Comparison of ENCODE assay signal across 8 mouse cellular contexts in the genomic region with DNA sequence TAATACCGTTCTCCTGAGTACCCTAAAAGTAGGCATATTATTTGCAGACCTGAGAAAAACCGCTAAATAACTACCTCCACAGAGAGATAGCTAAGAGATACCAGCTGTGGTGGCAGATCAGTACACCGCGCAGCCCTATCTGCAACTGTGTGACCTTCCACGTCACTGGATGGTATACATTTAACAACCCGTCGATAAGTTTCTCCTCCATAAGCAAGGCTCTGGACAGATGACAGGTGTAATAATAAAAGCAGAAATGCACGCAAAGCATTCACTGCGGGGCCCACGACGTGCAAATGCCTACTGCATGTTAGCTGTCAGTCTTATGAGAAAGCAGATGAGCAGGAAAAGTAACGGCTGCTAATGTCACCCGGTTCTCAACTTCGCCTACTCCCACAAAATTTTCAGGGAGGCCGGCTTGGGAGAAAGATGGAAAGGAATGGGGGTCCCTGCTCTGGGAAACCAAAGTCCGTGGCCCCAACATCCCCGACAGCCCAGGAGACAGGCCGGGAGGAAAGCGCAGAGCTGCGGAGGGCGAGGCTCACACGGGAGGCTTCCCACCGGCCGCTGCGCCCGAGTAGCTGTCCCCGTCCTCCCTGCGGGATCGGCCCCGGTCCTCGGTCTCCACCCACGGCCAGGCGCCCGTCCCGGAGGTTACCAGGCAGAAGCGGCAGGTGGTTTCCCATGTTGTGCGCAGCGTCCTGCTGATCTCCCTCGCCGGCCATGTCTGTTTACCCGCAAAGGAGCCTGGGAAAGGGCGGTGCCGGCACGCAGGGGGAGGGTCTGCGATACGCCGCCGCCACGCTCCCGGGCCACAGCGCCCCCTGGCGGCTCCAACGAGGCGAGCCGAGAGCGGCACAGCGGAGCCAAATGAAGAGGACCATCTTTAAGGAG. TPM values are rescaled to one million over a fixed set of nuclear protein-coding genes. Genes with fewer than 3 reads are reported as not detected.
DNase-seq lines count a peak whose midpoint lies in the region; ATAC-seq and TF ChIP-seq lines count a peak whose summit lies in the region.

A gene (minus strand): TSS at position 745 of the 894 bp plus-strand sequence.

- H3K4me2 ChIP-seq in forebrain, embryonic 14.5 days (ENCODE audit: low read length): peak within 1 kb of the TSS; percentile 86
- peak within 1 kb of the TSS; percentile 83 for H3K4me2 ChIP-seq in neural tube, embryonic 15.5 days

- H3K27me3 ChIP-seq in ES-Bruce4 (ENCODE audit: control insufficient read depth, insufficient read depth, low read length, poor library complexity, severe bottlenecking): no peaks in the 10 kb centered on the region
- no peaks in the 10 kb centered on the region for H3K27me3 ChIP-seq in forebrain, embryonic 14.5 days (replicated peaks; ENCODE audit: control insufficient read depth, insufficient read depth, low read length)
- H3K27me3 ChIP-seq in neural tube, embryonic 15.5 days (replicated peaks): no peaks in the 10 kb centered on the region

- H3K9ac ChIP-seq in ES-Bruce4 (ENCODE audit: low read depth, poor library complexity, severe bottlenecking): peak within 1 kb of the TSS; percentile 49
- peak within 1 kb of the TSS; percentile 79 for H3K9ac ChIP-seq in forebrain, embryonic 14.5 days (ENCODE audit: low read length)
- H3K9ac ChIP-seq in neural tube, embryonic 15.5 days (replicated peaks): peak within 1 kb of the TSS; percentile 78

- TF ChIP-seq POLR2A in ES-Bruce4 (IDR thresholded peaks at IDR 0.05; ENCODE audit: insufficient read depth, low read length): no peak

- ATAC-seq in cerebellum, adult (ENCODE audit: insufficient number of reproducible peaks, low FRiP score, low TSS enrichment): peak; percentile 89
- ATAC-seq in forebrain, embryonic 14.5 days: peak; percentile 97
- peak; percentile 94 for ATAC-seq in neural tube, embryonic 15.5 days (ENCODE audit: low FRiP score)

- no peaks in the 10 kb centered on the region for H3K9me3 ChIP-seq in ES-Bruce4 (replicated peaks; ENCODE audit: control insufficient read depth, insufficient read depth, low read length, poor library complexity, severe bottlenecking)
- no peaks in the 10 kb centered on the region for H3K9me3 ChIP-seq in forebrain, embryonic 14.5 days (replicated peaks; ENCODE audit: control insufficient read depth, low read length)
- H3K9me3 ChIP-seq in neural tube, embryonic 15.5 days (replicated peaks): no peaks in the 10 kb centered on the region

- peak within 1 kb of the TSS; percentile 57 for H3K4me3 ChIP-seq in ES-Bruce4 (ENCODE audit: low read depth, low read length)
- H3K4me3 ChIP-seq in forebrain, embryonic 14.5 days (ENCODE audit: low read depth, low read length): peak within 1 kb of the TSS; percentile 75
- H3K4me3 ChIP-seq in neural tube, embryonic 15.5 days (replicated peaks): peak within 1 kb of the TSS; percentile 89

- TF ChIP-seq EP300 in ES-Bruce4 (IDR thresholded peaks at IDR 0.05; ENCODE audit: insufficient read depth, low read depth, low read length): peak; percentile 34; the same call in 1 of the 2 replicates

- no peaks in the 10 kb centered on the region for H3K4me1 ChIP-seq in ES-Bruce4 (ENCODE audit: control insufficient read depth, insufficient read depth, low read length)
- peaks cover 9% of the 10 kb centered on the region for H3K4me1 ChIP-seq in forebrain, embryonic 14.5 days (ENCODE audit: control insufficient read depth, insufficient read depth, low read length)
- peaks cover 17% of the 10 kb centered on the region for H3K4me1 ChIP-seq in neural tube, embryonic 15.5 days

- 2% methylated on average over 52 of the region's 57 CpGs for WGBS in forebrain, embryonic 14.5 days
- 2% methylated on average over 57 of the region's 57 CpGs for WGBS in neural tube, embryonic 15.5 days

- intact Hi-C loops in heart, postnatal 14 days (cut with DNase I): loop anchor here (1.0 to 5.0 kb wide), 2 partner anchors 30 to 137 kb away; a partner anchor contains a TSS

- peak; percentile 93 for DNase-seq in forebrain, embryonic 14.5 days (ENCODE audit: low spot score)
- peak; percentile 93 to 97 for DNase-seq in heart, postnatal 14 days
- peak; percentile 91 for DNase-seq in layer of hippocampus, adult 11-12 months (ENCODE audit: low spot score)
- peak; percentile 88 to 90 for DNase-seq in lung, adult 18-20 months
- peak; percentile 89 for DNase-seq in testis, postnatal 14 days (ENCODE audit: low spot score)

- H3K36me3 ChIP-seq in ES-Bruce4 (ENCODE audit: control insufficient read depth, insufficient read depth, low read length, poor library complexity, severe bottlenecking): peaks cover 2% of the 10 kb centered on the region
- peaks cover 9% of the 10 kb centered on the region for H3K36me3 ChIP-seq in forebrain, embryonic 14.5 days (ENCODE audit: control insufficient read depth, insufficient read depth, low read length)
- peaks cover 7% of the 10 kb centered on the region; the same call in 1 of the 2 replicates for H3K36me3 ChIP-seq in neural tube, embryonic 15.5 days

- no peak within 1 kb of the TSS for H3K27ac ChIP-seq in ES-Bruce4 (ENCODE audit: insufficient read depth, low read length)
- H3K27ac ChIP-seq in forebrain, embryonic 14.5 days (ENCODE audit: low read depth, low read length): no peak within 1 kb of the TSS
- H3K27ac ChIP-seq in neural tube, embryonic 15.5 days (replicated peaks): peak within 1 kb of the TSS; percentile 60; the same call in 1 of the 2 replicates

- TF ChIP-seq CTCF in ES-Bruce4 (IDR thresholded peaks at IDR 0.05; ENCODE audit: low read depth, low read length): peak; percentile 87

RNA-seq across cellular contexts. Expression of the gene that starts here (rescaled TPM):
- polyA plus RNA-seq in ES-Bruce4 (2011; ENCODE audit: insufficient read depth, insufficient read length, low read depth, missing spikeins): 44.6 and 47.9 TPM in 2 replicates
- polyA plus RNA-seq in forebrain, embryonic 14.5 days (2014; fragmentation: Nextera tagmentation; extraction: Ambion mirVana): 63.4 and 69.4 TPM in 2 replicates
- 10 to 100 TPM; 36.1 to 37.3 TPM for total RNA-seq in heart, postnatal 14 days (2021)
- polyA plus RNA-seq in neural tube, embryonic 15.5 days (2015; fragmentation: Nextera tagmentation; extraction: Ambion mirVana): 63.6 and 64.5 TPM in 2 replicates
